Mouse (Mus musculus): ENCODE measurements around the gene Casp8. TPM values are rescaled to one million over a fixed set of nuclear protein-coding genes. Genes with fewer than 3 reads are reported as not detected.
"Not testable (repeated sequence)": the region's sequence is repeated elsewhere in the genome, so short reads cannot be mapped to it uniquely, and the experiment has no call there.

Casp8 gene
- polyA plus RNA-seq, 1 experiment from 2014 or later: 4.6 TPM

DNA sequence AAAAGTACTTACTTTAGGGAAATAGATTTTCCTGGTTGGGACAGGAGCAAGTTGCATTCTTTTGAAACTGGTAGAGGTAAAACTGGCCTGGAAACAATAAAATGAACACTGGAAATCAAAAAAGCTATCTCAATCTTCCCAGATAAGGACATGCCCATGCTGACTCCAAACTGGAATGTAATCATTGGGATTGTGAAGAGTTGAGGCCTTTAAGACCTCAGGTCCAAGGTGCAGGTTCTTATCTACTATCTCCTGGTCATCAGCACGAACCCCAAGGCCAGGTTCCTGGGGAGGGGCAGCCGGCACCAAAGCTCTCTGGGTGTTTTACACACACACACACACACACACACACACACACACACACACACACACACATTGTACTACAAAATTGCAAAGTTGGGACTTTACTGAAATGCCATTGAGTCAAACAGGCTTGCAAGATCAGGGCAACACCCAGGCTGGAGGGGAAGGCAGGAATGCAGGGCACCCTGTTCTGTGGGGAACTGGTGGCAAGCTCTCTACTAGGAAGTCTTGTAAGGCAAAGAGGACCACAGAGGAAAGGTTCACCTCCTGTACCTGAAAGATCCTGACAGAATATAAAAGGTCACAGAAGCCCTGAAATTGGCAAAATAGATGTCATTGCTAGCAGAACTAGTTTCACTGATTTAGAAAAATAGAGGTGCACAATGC is 96.5 kb downstream of the Casp8 start:
- H3K4me1 ChIP-seq (ENCODE audit: control insufficient read depth, insufficient read depth, low read length); H3K9me3 ChIP-seq (ENCODE audit: control insufficient read depth, low read length); H3K4me3 ChIP-seq (replicated peaks; ENCODE audit: low read depth, low read length); H3K27ac ChIP-seq (replicated peaks; ENCODE audit: low read depth, low read length); H3K4me2 ChIP-seq (ENCODE audit: low read length); H3K9ac ChIP-seq (replicated peaks; ENCODE audit: low read length); H3K36me3 ChIP-seq (ENCODE audit: control insufficient read depth, insufficient read depth, low read length); DNase-seq; H3K27me3 ChIP-seq (ENCODE audit: control insufficient read depth, insufficient read depth, low read length); ATAC-seq (ENCODE audit: low FRiP score, low TSS enrichment): not testable (repeated sequence)
- 84% methylated on average over 2 of the region's 2 CpGs for WGBS

DNA sequence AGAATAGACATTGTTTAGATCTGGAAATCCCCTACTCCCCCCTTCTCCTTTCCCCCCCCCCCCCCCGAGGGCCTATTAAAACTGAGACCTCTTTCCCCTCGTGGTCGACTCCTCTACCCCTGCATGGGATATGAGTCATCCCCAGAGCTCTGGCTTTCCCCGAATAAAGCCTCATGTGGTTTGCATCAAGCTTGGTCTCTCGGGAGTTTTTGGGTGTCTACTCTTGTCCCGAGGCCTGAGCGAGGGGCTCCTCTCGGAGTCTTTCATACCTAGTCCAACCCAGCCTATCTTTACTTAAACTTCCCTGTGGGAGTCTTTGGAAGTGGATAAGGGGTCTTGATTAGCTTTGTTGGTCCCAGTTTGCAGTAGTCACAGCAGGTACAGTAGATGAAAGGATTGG is 97.2 kb downstream of the Casp8 start:
- not testable (repeated sequence) for H3K27ac ChIP-seq (replicated peaks; ENCODE audit: low read depth, low read length); H3K9me3 ChIP-seq (ENCODE audit: control insufficient read depth, low read length)

More for the DNA sequence above, 97.2 kb downstream of the Casp8 start:
- not testable (repeated sequence) for H3K27me3 ChIP-seq (ENCODE audit: control insufficient read depth, insufficient read depth, low read length); H3K36me3 ChIP-seq (ENCODE audit: control insufficient read depth, insufficient read depth, low read length); H3K4me1 ChIP-seq (ENCODE audit: control insufficient read depth, insufficient read depth, low read length); ATAC-seq (ENCODE audit: low FRiP score, low TSS enrichment); H3K9ac ChIP-seq (replicated peaks; ENCODE audit: low read length); DNase-seq; H3K4me3 ChIP-seq (replicated peaks; ENCODE audit: low read depth, low read length); H3K4me2 ChIP-seq (ENCODE audit: low read length)
- WGBS: 88% methylated on average over 7 of the region's 8 CpGs

Other genes with a start within 250 kb of the Casp8 start
- gene Fam126b, start 209.1 kb upstream of the Casp8 start, polyA plus RNA-seq (2014; fragmentation: Nextera tagmentation; extraction: Ambion mirVana): 17.9 and 18.7 TPM in 2 replicates
- 174 and 210 TPM in 2 replicates for gene Ndufb3, start 209.0 kb upstream of the Casp8 start, polyA plus RNA-seq (2014; fragmentation: Nextera tagmentation; extraction: Ambion mirVana)
- not detected in 2 replicates for gene Als2cr12, start 99.4 kb upstream of the Casp8 start, polyA plus RNA-seq (2014; fragmentation: Nextera tagmentation; extraction: Ambion mirVana)
- gene Cflar, start 83.9 kb upstream of the Casp8 start, polyA plus RNA-seq (2014; fragmentation: Nextera tagmentation; extraction: Ambion mirVana): 11.5 and 16.4 TPM in 2 replicates
- 15.4 and 18.2 TPM in 2 replicates for gene Trak2, start 178.1 kb downstream of the Casp8 start, polyA plus RNA-seq (2014; fragmentation: Nextera tagmentation; extraction: Ambion mirVana)
- gene Stradb, start 178.1 kb downstream of the Casp8 start, polyA plus RNA-seq (2014; fragmentation: Nextera tagmentation; extraction: Ambion mirVana): 101 and 115 TPM in 2 replicates